Mouse (Mus musculus) adrenal gland, adult 2 months (tissue): ENCODE results near the gene Tcl1b4. TPM values are rescaled to one million over a fixed set of nuclear protein-coding genes. Genes with fewer than 3 reads are reported as not detected.

ENCODE experiments used
- DNase-seq: peaks from one replicate; pipeline ENCODE4 v3.0.0; 2021
- polyA plus RNA-seq: library from polyadenylated mRNA; depleted of rRNA; stranded (reverse); fragments of >200 nt; gene quantifications from 2 replicates; pipeline ENCODE4 v1.2.3, GENCODE M21; 2012; rRNA removed
- total RNA-seq, 2 experiments: library from RNA; stranded (reverse); gene quantifications; 2 replicates each; pipeline ENCODE4 v1.2.3; 2021

Tcl1b4 gene
- total and polyA plus RNA-seq, 3 experiments = not detected

DNA sequence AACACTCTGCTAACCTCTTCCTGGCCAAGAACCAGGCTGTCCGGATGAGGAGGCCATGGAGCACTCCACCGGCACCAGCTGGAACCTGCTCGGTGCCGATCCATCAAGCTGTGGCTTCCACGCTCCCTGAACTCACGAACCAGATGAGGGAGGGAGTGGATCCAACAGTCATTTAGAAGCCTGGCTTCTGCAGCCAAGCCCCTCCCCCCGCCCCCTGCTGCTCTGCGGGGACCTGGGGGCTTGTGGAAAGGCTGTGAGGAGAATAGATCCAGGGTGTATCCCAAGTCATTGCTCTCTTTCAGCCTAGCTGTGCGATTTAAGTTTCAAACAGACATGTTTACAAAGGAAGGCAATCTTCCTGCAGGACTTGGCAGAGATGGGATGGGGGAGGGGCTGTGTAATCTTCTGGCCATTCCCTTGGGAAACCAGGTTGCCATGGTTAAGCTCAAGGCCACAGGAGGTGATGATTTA is 47.0 kb downstream of the Tcl1b4 start:
- no peak for DNase-seq

GRCm38 (mm10) chr12:105253796-105254195 is 52.0 kb downstream of the Tcl1b4 start:
- no peak for DNase-seq

Other genes starting within 250 kb of the Tcl1b4 start
- 10 to 100 TPM in 1 of 2 experiments, 1 to 10 TPM in 1; 9.1 to 16.1 TPM for gene Syne3, start 192.1 kb upstream of the Tcl1b4 start, total RNA-seq
- 4.3 and 4.5 TPM in 2 replicates for gene Syne3, start 192.1 kb upstream of the Tcl1b4 start, polyA plus RNA-seq
- 100 to 1,000 TPM; 161 to 186 TPM for gene Glrx5, start 169.3 kb upstream of the Tcl1b4 start, total RNA-seq
- 218 and 257 TPM in 2 replicates for gene Glrx5, start 169.3 kb upstream of the Tcl1b4 start, polyA plus RNA-seq
- not detected for gene Tcl1b2, start 55.9 kb upstream of the Tcl1b4 start, total RNA-seq
- not detected in 2 replicates for gene Tcl1b2, start 55.9 kb upstream of the Tcl1b4 start, polyA plus RNA-seq
- not detected for gene Tcl1b1, start 42.3 kb upstream of the Tcl1b4 start, total RNA-seq
- not detected in 2 replicates for gene Tcl1b1, start 42.3 kb upstream of the Tcl1b4 start, polyA plus RNA-seq
- not detected for gene Tcl1b5, start 25.6 kb upstream of the Tcl1b4 start, total RNA-seq
- not detected in 2 replicates for gene Tcl1b5, start 25.6 kb upstream of the Tcl1b4 start, polyA plus RNA-seq
- gene Tcl1b3, start 10.9 kb upstream of the Tcl1b4 start, total RNA-seq = not detected
- not detected in 2 replicates for gene Tcl1b3, start 10.9 kb upstream of the Tcl1b4 start, polyA plus RNA-seq
- under 1 TPM in 1 of 2 experiments, not detected in 1; 0.45 TPM for gene Tcl1, start 20.8 kb downstream of the Tcl1b4 start, total RNA-seq
- gene Tcl1, start 20.8 kb downstream of the Tcl1b4 start, polyA plus RNA-seq = not detected in 2 replicates
- under 1 TPM; 0.32 to 0.41 TPM for gene Tunar, start 131.9 kb downstream of the Tcl1b4 start, total RNA-seq
- gene Tunar, start 131.9 kb downstream of the Tcl1b4 start, polyA plus RNA-seq = 0.36 and 0.54 TPM in 2 replicates